Mouse (Mus musculus) midbrain, embryonic 11.5 days (tissue): ENCODE data around the gene E030018B13Rik. TPM values are rescaled to one million over a fixed set of nuclear protein-coding genes. Genes with fewer than 3 reads are reported as not detected.

Experiments
- ATAC-seq: fragments of 200-750 bp; cut with Nextera tagmentation; 2 replicates; pipeline ENCODE4 v1.8.0; 2017; ENCODE audit warnings: moderate TSS enrichment, moderate library complexity; ENCODE audit not compliant: low FRiP score
- DNase-seq: peaks from one replicate; pipeline ENCODE4 v3.0.0; 2015; ENCODE audit warnings: low spot score; ENCODE audit errors: missing footprints
- H3K27ac ChIP-seq: fragments of 300-500 bp; sonication (generic); 2 replicates; pipeline ENCODE4 v1.5.1; 2014; ENCODE audit warnings: low read depth, low read length
- H3K27me3 ChIP-seq: fragments of 300-500 bp; sonication (generic); 2 replicates; pipeline ENCODE4 v1.6.1; 2014; ENCODE audit warnings: mild to moderate bottlenecking, low read length, moderate library complexity, mixed read lengths; ENCODE audit not compliant: control insufficient read depth, insufficient read depth
- H3K36me3 ChIP-seq: fragments of 300-500 bp; sonication (generic); 2 replicates; pipeline ENCODE4 v1.6.1; 2014; ENCODE audit warnings: mild to moderate bottlenecking, low read length, moderate library complexity, mixed read lengths; ENCODE audit not compliant: control insufficient read depth, insufficient read depth
- H3K4me1 ChIP-seq: fragments of 300-500 bp; sonication (generic); 2 replicates; pipeline ENCODE4 v1.6.1; 2014; ENCODE audit warnings: low read length; ENCODE audit not compliant: control insufficient read depth, insufficient read depth
- H3K4me2 ChIP-seq: fragments of 300-500 bp; sonication (generic); 2 replicates; pipeline ENCODE4 v1.6.1; 2014; ENCODE audit warnings: mild to moderate bottlenecking, moderate library complexity
- H3K4me3 ChIP-seq: fragments of 300-500 bp; sonication (generic); 2 replicates; pipeline ENCODE4 v1.5.1; 2014; ENCODE audit warnings: low read depth, low read length
- H3K9ac ChIP-seq: fragments of 300-500 bp; sonication (generic); 2 replicates; pipeline ENCODE4 v1.6.1; 2014; ENCODE audit warnings: low read length
- H3K9me3 ChIP-seq: fragments of 300-500 bp; sonication (generic); 2 replicates; pipeline ENCODE4 v1.6.1; 2016; ENCODE audit warnings: low read length; ENCODE audit not compliant: control insufficient read depth
- WGBS: fragments of 180-500 bp; shearing (Covaris S2); extraction: QIAGEN DNeasy Blood & Tissue Kit; methylation state at CpG from one replicate; pipeline ENCODE4 v1.1.7; 2014; 5-methylcytosine and 5-hydroxymethylcytosine counted together
- polyA plus RNA-seq: library from polyadenylated mRNA; unstranded; fragments of >200 nt; fragmentation: Nextera tagmentation; extraction: Ambion mirVana; gene quantifications from 2 replicates; pipeline ENCODE4 v1.2.1, GENCODE M21; 2014

The E030018B13Rik gene
- polyA plus RNA-seq, 1 experiment from 2014 or later, result 0.14 TPM

DNA sequence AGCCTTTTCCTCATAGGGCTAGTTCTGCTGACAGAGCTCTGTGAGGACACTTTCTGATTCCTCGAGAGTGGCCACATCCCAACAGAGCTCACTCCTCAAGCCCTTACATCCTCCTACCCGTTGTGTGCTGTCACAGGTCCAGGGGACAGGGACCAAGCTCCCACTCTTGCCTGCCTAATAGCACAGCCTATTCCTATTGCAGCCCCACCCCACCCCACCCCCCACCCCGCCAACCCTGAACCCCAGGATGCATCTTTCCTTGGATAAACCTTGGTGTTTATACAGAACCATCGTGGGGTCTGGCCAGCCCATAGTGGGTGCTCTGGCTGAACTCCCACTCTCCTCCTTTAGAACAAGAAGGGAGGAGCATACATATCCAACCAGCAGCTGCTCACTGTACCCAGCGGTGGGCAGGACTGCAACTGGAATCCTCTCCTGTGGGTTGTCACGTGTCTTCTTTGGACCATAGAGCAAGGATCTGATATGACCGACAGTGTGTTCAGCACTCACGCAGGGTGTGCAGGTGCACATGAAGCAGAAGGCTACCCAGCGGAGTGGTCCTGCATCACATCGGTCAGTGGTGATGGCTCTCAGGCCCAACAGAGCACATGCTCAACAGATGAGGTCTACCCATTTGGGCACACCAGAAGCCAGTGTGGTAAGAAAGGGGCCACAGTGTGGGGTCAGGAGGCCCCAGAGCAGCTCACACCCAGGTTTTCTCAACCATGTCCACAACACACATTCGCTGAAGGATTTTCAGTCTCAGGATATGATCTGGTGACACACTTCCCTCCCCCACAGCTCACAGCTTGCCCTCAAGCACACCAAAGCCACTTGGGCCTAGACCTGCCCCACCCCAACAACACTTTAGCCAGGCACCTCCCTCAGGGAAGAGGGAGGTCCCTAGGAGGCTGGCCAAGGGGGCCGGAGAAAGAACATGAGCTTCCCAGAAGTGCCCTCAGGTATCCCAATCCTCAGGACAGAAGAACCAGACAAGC lies 2.4 kb downstream of the E030018B13Rik start:
- Histone ChIP-seq H3K27me3 (no peaks in the 10 kb centered on the region), H3K4me2 (no peak overlapping the region)
- ATAC-seq, result no peak

DNA sequence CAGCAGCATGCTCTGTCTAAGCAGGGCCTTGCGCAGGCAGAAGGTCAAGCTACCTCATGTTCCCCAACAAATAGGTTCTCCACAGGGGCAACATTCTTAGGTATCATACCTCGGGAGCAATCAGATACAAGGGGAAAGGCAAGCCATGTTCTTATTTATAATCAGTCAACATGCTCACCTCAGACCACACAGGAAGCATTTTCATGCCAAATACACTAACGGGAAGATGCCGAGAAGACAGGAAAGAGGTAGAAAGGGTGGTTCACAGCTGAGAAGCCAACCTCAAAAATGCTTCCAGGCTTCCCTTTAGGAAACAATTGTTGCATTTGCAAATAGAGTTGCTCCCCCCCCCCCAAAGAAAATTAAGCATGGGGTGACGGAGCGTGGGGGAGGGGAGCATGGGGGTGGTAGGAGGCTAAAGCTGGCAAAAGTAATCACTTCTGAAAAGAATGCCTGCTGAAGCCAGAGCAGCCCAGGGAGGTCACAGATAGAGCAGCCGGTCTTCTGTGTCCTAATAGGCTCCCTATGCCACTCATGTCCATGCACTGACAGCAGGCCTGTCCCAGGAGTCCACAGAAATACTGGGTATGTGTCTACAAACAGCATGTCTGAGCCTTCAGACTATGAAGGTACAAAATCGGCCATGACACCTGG lies 5.4 kb downstream of the E030018B13Rik start:
- H3K4me2 ChIP-seq, result no peak overlapping the region
- no peak; the same call in 1 of the 2 replicates for ATAC-seq

More for the DNA sequence above, 2.4 kb downstream of the E030018B13Rik start:
- Histone ChIP-seq H3K9me3 (no peaks in the 10 kb centered on the region), H3K9ac (no peak overlapping the region), H3K36me3 (0 out of 2 replicates have a peak, but pooled peaks cover 2% of the 10 kb centered on the region), H3K4me1 (peaks cover 8% of the 10 kb centered on the region), H3K27ac (no peak overlapping the region), H3K4me3 (no peak overlapping the region)
- no peak for DNase-seq
- WGBS, result 91% methylated on average over 12 of the region's 12 CpGs

DNA sequence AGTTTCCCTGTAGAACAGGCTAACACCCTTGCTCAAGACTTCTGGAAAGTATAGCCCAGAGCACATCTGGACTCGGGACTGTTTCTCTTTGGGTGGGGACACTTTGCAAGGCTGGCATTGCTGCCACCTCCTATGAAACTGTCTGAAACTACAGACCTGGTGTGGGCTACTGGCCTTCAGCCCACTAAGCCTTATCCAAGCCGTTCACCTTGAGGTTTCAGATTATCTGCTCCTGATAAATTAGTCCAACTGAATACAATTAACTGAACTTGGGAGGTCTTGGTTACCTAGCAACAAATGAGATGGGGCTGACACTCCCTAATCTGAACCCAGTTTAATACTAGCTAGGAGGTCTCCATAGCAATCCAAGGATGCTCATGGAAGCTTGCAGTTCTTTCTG lies 5.9 kb downstream of the E030018B13Rik start:
- Histone ChIP-seq H3K36me3 (0 out of 2 replicates have a peak, but pooled peaks cover 2% of the 10 kb centered on the region), H3K4me2 (no peak overlapping the region), H3K4me1 (peaks cover 6% of the 10 kb centered on the region; the same call in 1 of the 2 replicates), H3K9ac (no peak overlapping the region), H3K4me3 (no peak overlapping the region), H3K27ac (no peak overlapping the region), H3K9me3 (no peaks in the 10 kb centered on the region), H3K27me3 (no peaks in the 10 kb centered on the region)
- DNase-seq (no peak), ATAC-seq (no peak)
- WGBS, result 66% methylated on average over 2 of the region's 2 CpGs

More for the DNA sequence above, 5.4 kb downstream of the E030018B13Rik start:
- Histone ChIP-seq H3K9ac (no peak overlapping the region), H3K27ac (no peak overlapping the region), H3K27me3 (no peaks in the 10 kb centered on the region), H3K9me3 (no peaks in the 10 kb centered on the region), H3K36me3 (0 out of 2 replicates have a peak, but pooled peaks cover 2% of the 10 kb centered on the region), H3K4me3 (no peak overlapping the region), H3K4me1 (peaks cover 6% of the 10 kb centered on the region; the same call in 1 of the 2 replicates)
- WGBS, result 77% methylated on average over 8 of the region's 8 CpGs
- no peak for DNase-seq

DNA sequence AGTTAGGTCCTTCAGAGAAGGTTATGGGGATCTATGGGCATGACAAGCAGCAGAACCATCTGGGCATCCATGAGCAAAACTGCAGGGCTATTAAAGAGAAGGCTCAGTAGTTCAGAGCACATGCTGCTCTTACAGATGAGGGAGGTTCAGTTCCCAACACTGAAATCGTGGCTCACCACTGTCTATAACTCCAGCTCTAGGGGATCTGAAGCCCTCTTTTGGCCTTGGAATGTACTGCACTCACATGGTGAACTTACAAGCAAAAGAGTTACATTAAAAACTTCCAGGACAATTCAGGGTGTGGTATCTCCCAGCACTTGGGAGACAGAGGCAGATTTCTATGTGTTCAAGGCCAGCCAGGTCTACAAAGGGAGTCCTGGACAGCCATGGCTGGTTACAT lies 6.3 kb downstream of the E030018B13Rik start:
- Histone ChIP-seq H3K36me3 (0 out of 2 replicates have a peak, but pooled peaks cover 2% of the 10 kb centered on the region), H3K4me3 (no peak overlapping the region), H3K27me3 (no peaks in the 10 kb centered on the region), H3K9ac (no peak overlapping the region), H3K4me2 (no peak overlapping the region), H3K9me3 (no peaks in the 10 kb centered on the region), H3K4me1 (peaks cover 6% of the 10 kb centered on the region; the same call in 1 of the 2 replicates), H3K27ac (no peak overlapping the region)
- WGBS, result 85% methylated on average over 1 of the region's 1 CpGs
- DNase-seq (no peak), ATAC-seq (no peak)

DNA sequence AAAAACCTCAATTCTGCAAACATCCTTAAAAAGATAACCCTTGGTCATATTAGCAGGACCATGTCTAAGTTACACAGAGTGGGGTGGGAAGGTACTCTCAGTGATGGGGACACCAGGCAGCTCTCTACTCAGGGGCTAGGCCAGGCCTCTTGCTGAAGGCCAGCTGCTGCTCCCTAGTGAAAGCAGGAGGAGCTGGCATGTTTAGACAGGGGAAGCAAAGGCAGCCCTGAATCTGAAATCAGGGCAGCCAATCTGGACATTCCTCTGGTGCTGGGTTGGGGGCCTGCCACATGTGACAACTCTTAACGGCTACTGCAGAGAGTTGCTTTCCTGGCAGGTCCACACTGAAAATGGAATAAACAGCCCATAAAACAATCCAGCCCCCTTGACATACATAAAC lies 7.5 kb downstream of the E030018B13Rik start:
- peaks cover 6% of the 10 kb centered on the region; the same call in 1 of the 2 replicates for H3K4me1 ChIP-seq
- ATAC-seq (no peak), DNase-seq (no peak)
- no peaks in the 10 kb centered on the region for H3K27me3 ChIP-seq
- H3K9me3 ChIP-seq, result no peaks in the 10 kb centered on the region
- no peak overlapping the region for H3K4me2 ChIP-seq
- no peak overlapping the region for H3K9ac ChIP-seq
- 0 out of 2 replicates have a peak, but pooled peaks cover 2% of the 10 kb centered on the region for H3K36me3 ChIP-seq
- H3K27ac ChIP-seq, result no peak overlapping the region
- 74% methylated on average over 1 of the region's 1 CpGs for WGBS
- no peak overlapping the region for H3K4me3 ChIP-seq

DNA sequence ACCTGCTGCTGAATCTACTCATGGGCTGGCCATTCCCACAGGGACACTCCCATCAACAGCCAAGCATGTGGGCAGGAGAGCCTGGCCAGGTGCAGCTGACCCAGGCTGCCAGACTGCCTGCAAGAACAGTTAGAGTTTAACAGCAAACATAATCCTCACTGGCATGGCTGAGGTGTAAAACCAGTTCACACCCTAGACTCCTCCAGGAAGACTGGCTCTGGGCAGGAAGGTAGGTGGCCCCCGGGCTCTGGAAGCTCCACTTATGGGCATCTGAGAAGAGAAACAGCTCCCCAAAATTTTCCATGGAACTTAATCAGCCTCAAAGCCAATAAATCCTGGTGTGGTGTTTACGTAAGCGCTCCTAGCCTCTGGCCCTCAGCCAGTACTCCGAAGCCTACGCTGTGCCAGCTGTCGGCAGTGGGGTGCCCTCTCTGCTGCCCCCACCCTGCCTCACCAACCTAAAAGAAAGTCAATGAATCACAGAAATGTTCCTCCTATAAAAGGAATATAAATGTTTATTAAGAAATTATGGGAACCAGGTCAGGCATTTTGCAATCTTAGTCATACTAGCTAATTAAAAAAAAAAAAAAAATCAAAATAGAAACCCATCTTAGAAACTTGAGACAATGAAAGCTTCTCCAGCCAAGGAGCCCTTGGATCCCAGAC lies 8.2 kb downstream of the E030018B13Rik start:
- Histone ChIP-seq H3K4me3 (no peak overlapping the region), H3K4me2 (no peak overlapping the region), H3K9ac (no peak overlapping the region), H3K9me3 (no peaks in the 10 kb centered on the region), H3K27me3 (no peaks in the 10 kb centered on the region), H3K4me1 (peaks cover 6% of the 10 kb centered on the region; the same call in 1 of the 2 replicates), H3K36me3 (no peaks in the 10 kb centered on the region), H3K27ac (no peak overlapping the region)
- DNase-seq (no peak), ATAC-seq (no peak)
- 87% methylated on average over 6 of the region's 6 CpGs for WGBS

DNA sequence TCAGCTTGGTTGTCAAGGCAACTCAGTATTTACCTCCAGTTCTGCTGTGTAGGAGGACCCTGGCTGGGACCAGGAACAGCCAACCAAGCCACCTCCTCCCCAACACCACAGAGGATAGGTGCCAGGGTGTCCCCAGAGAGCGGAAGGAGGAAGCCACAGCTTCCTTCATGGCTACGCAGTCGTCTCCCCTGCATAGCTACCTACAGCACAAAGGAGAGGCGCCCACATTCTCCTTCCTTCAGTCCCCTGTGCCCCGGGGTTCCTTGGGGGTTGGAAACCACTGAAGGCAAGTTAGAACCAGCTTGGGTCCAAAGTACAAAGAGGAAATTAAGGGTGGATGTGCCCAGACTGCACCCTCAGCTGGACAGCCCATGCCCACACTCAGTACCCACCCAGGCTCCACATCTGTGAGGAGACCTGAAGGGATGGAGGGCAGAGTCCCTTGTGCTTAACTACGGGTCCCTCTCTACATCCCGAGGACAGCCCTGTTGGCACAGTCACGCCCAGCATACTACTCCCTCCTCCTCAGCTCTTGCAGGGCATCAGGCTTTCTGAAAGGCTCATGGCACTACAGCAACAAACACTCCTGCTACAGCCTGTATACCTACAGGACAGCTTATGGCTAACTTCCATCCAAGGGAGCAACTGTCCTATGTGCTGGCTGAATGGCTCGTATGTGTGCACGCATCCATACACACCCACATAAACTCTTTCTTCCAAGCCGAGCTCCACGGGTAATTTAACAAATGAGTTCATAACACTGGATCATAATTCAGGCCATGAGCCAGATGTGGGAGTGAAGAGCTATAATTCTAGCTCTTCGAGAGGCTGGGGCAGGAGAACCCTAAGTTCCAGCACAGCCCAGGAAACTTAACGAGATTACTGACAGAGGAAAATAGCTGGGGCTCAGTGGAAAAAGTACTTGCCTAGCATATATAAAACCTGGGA lies 9.0 kb downstream of the E030018B13Rik start:
- Histone ChIP-seq H3K36me3 (no peaks in the 10 kb centered on the region), H3K27ac (no peak overlapping the region)

DNA sequence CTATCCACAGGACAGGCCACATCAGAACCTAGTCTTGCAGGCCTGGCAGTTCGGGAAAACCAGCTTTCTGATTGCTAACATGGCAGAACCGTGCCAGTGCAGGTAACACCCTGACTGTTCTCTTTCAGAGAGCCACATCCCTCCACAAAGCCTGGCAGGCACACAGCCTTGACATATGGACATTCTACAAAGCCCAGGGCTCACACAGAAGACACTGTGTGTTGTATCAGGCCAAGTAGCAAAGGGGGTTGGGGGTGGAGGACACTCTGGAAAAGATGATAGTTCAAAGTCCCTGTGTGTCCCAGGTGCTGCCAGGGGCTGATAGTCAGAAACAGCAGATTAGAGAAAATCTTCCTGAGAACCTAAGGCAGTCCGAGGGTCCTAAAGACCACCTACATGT lies 9.8 kb downstream of the E030018B13Rik start:
- Histone ChIP-seq H3K36me3 (no peaks in the 10 kb centered on the region), H3K4me1 (peaks cover 6% of the 10 kb centered on the region; the same call in 1 of the 2 replicates), H3K27me3 (no peaks in the 10 kb centered on the region), H3K4me3 (no peak overlapping the region), H3K4me2 (no peak overlapping the region), H3K27ac (no peak overlapping the region), H3K9ac (no peak overlapping the region), H3K9me3 (no peaks in the 10 kb centered on the region)
- no peak for DNase-seq
- ATAC-seq, result no peak
- WGBS, result 84% methylated on average over 3 of the region's 3 CpGs

More for the DNA sequence above, 9.0 kb downstream of the E030018B13Rik start:
- no peak overlapping the region for H3K9ac ChIP-seq
- DNase-seq, result no peak
- H3K4me3 ChIP-seq, result no peak overlapping the region
- H3K4me1 ChIP-seq, result peaks cover 6% of the 10 kb centered on the region; the same call in 1 of the 2 replicates
- H3K9me3 ChIP-seq, result no peaks in the 10 kb centered on the region
- no peak overlapping the region for H3K4me2 ChIP-seq
- H3K27me3 ChIP-seq, result no peaks in the 10 kb centered on the region
- 0 out of 2 replicates have a peak, but pooled peaks have one; percentile 51 for ATAC-seq
- WGBS, result 80% methylated on average over 14 of the region's 14 CpGs
